Mouse (Mus musculus) liver, postnatal 0 days (tissue): Measurements from ENCODE around the gene Ubr1. TPM values are rescaled to one million over a fixed set of nuclear protein-coding genes. Genes with fewer than 3 reads are reported as not detected.

ENCODE experiments used
- ATAC-seq: fragments of 200-750 bp; cut with Nextera tagmentation; 2 replicates; pipeline ENCODE4 v1.8.0; 2017; ENCODE audit warnings: mild to moderate bottlenecking, moderate library complexity
- DNase-seq: peaks from one replicate; pipeline ENCODE4 v3.0.0-alpha.2; 2016
- H3K27ac ChIP-seq: fragments of 300-500 bp; sonication (generic); 2 replicates; pipeline ENCODE4 v1.5.1; 2014; ENCODE audit warnings: antibody characterized with exemption, moderate library complexity, mild to moderate bottlenecking, low read depth
- H3K27me3 ChIP-seq: fragments of 300-500 bp; sonication (generic); 2 replicates; pipeline ENCODE4 v1.6.1; 2014; ENCODE audit warnings: low read length, control low read depth, mixed read lengths; ENCODE audit not compliant: insufficient read depth
- H3K36me3 ChIP-seq: fragments of 300-500 bp; sonication (generic); replicated peaks from 2 replicates; pipeline ENCODE4 v1.6.1; 2014; ENCODE audit warnings: mild to moderate bottlenecking, control low read depth, low read length, moderate library complexity, mixed read lengths; ENCODE audit not compliant: insufficient read depth
- H3K4me1 ChIP-seq: fragments of 300-500 bp; sonication (generic); 2 replicates; pipeline ENCODE4 v1.6.1; 2014; ENCODE audit warnings: antibody characterized with exemption, mild to moderate bottlenecking, control low read depth; ENCODE audit not compliant: insufficient read depth
- H3K4me2 ChIP-seq: fragments of 300-500 bp; sonication (generic); 2 replicates; pipeline ENCODE4 v1.6.1; 2014; ENCODE audit warnings: low read depth, mild to moderate bottlenecking, low read length, moderate library complexity, mixed read lengths
- H3K4me3 ChIP-seq: fragments of 300-500 bp; sonication (generic); 2 replicates; pipeline ENCODE4 v1.5.1; 2014; ENCODE audit warnings: low read depth, low read length
- H3K9ac ChIP-seq: fragments of 300-500 bp; sonication (generic); replicated peaks from 2 replicates; pipeline ENCODE4 v1.6.1; 2014; ENCODE audit warnings: mild to moderate bottlenecking, moderate library complexity
- H3K9me3 ChIP-seq: fragments of 300-500 bp; sonication (generic); 2 replicates; pipeline ENCODE4 v1.6.1; 2016; ENCODE audit warnings: mild to moderate bottlenecking, control low read depth, low read length, mixed read lengths
- CTCF ChIP-seq: sonication (generic); IDR thresholded peaks from 2 replicates; pipeline ENCODE4 v1.5.1; 2016; ENCODE audit warnings: antibody characterized with exemption, low read depth
- EP300 ChIP-seq: IDR thresholded peaks from 2 replicates; pipeline ENCODE4 v1.6.1; 2016; ENCODE audit warnings: antibody characterized with exemption, low read depth, mild to moderate bottlenecking
- WGBS: fragments of 180-500 bp; shearing (Covaris S2); extraction: QIAGEN DNeasy Blood & Tissue Kit; methylation state at CpG from one replicate; pipeline ENCODE4 v1.1.7; 2014; ENCODE audit not compliant: insufficient replicate concordance; 5-methylcytosine and 5-hydroxymethylcytosine counted together
- polyA plus RNA-seq: library from polyadenylated mRNA; unstranded; fragments of >200 nt; fragmentation: Nextera tagmentation; extraction: Ambion mirVana; gene quantifications from 2 replicates; pipeline ENCODE4 v1.2.1, GENCODE M21; 2015

Gene Ubr1
- polyA plus RNA-seq, 1 experiment from 2014 or later, result 6.6 TPM

DNA sequence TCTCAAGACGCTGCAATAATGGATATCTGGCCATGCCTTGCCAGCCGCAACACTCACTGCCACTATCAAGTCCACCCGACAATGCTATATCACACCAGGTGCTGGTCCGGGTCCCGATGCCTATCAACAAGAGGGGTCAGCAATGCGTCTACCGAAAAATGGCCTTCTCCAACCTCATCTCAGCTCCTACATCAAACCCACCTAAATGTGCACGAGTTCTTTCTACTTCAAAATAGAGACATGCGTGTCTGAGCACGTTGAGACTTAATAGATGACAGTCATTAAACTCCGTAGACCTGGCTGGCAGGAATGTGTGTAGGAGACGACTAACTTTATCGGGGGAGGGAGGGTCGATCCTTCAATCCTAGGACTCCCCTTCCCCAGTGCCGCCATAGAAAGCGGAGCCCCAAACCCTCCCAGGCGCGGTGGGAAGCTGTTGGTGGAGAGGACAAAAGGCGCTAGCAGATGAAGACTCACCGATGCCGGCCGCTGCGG lies 423 bp downstream of the Ubr1 start:
- Histone ChIP-seq H3K9me3 (no peaks in the 10 kb centered on the region), H3K27me3 (no peaks in the 10 kb centered on the region), H3K27ac (peak overlapping the region; percentile 90), H3K36me3 (no peaks in the 10 kb centered on the region), H3K4me2 (peak overlapping the region; percentile 83), H3K4me3 (peak overlapping the region; percentile 93), H3K9ac (peak overlapping the region; percentile 84), H3K4me1 (peaks cover 19% of the 10 kb centered on the region)
- no peak for TF ChIP-seq CTCF
- TF ChIP-seq EP300, result no peak
- DNase-seq (no peak), ATAC-seq (peak; percentile 14; the same call in 1 of the 2 replicates)
- under 1% methylated on average over 23 of the region's 23 CpGs for WGBS

DNA sequence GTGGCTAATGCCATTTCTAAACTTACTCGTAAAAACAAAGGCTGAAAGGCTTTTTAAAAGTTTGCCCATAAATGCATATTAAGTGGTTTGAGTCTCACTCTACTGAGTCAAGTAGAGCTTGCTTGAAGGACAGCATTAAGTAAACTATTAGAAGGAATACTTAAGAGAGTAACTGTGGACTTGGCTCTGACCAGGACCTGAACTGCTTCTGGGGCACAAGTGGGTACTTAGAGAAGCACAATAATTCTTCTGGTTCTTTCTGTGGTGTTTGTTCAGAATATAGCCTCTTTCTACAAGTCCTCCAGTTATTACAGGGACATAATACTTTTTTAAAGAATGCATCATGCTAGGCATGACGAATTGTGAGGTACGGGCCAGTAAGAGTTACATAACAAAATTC lies 5.0 kb downstream of the Ubr1 start:
- ATAC-seq, result no peak
- TF ChIP-seq CTCF (no peak), EP300 (no peak)
- no peak for DNase-seq
- H3K4me2 ChIP-seq, result no peak overlapping the region
- no peaks in the 10 kb centered on the region for H3K27me3 ChIP-seq
- peaks cover 2% of the 10 kb centered on the region; the same call in 1 of the 2 replicates for H3K36me3 ChIP-seq
- H3K4me3 ChIP-seq, result no peak overlapping the region
- H3K9ac ChIP-seq, result no peak overlapping the region
- 94% methylated on average over 3 of the region's 3 CpGs for WGBS
- no peaks in the 10 kb centered on the region for H3K9me3 ChIP-seq
- H3K27ac ChIP-seq, result no peak overlapping the region
- peaks cover 12% of the 10 kb centered on the region for H3K4me1 ChIP-seq

DNA sequence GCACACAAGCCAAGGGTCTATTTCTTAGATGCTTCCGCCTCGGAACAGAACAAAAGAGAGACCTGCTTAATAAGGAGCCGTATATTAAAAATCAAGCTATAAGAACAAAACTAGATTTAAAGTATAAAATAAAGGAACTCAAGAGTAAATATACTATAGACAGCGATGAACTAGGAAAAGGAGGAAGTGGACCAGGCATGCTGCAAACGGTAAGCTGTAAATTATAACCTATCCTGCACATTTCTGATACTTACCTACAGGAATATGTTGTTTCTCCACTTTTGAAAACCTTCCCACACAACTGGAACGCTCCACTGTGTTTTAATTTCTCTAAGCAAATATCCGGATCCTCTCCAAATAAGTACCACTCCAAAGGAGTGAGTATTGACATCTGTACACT lies 7.4 kb downstream of the Ubr1 start:
- H3K4me2 ChIP-seq, result no peak overlapping the region
- H3K27ac ChIP-seq, result no peak overlapping the region
- WGBS, result 79% methylated on average over 7 of the region's 7 CpGs
- H3K36me3 ChIP-seq, result peaks cover 15% of the 10 kb centered on the region
- TF ChIP-seq CTCF (no peak), EP300 (no peak)
- ATAC-seq (no peak), DNase-seq (no peak)
- H3K4me3 ChIP-seq, result no peak overlapping the region
- no peaks in the 10 kb centered on the region for H3K9me3 ChIP-seq
- no peaks in the 10 kb centered on the region for H3K27me3 ChIP-seq
- H3K9ac ChIP-seq, result no peak overlapping the region
- H3K4me1 ChIP-seq, result peaks cover 5% of the 10 kb centered on the region

DNA sequence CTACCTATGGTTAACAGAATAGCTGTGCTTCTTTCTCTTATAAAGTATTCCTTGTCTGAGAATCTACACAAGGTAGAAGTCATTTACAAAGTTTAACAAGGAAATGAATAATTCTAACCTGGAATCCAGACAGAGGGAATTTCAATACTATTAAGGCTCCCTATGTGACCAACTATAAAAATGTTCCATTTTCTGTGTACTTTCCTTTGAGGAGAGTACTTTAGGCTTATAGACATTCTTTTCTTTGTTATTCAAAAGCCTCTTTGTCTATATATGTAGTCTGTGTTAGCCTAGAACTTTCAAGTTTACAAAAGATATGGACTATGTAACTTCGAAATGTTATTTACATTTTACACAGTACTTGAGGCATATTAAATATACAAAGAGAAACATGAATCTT lies 10.3 kb downstream of the Ubr1 start:
- Histone ChIP-seq H3K4me2 (no peak overlapping the region), H3K4me3 (no peak overlapping the region), H3K9me3 (no peaks in the 10 kb centered on the region), H3K36me3 (peaks cover 18% of the 10 kb centered on the region), H3K27ac (no peak overlapping the region), H3K9ac (no peak overlapping the region), H3K4me1 (peaks cover 5% of the 10 kb centered on the region), H3K27me3 (no peaks in the 10 kb centered on the region)
- TF ChIP-seq EP300 (no peak), CTCF (no peak)
- ATAC-seq (no peak), DNase-seq (no peak)
- 90% methylated on average over 1 of the region's 1 CpGs for WGBS

DNA sequence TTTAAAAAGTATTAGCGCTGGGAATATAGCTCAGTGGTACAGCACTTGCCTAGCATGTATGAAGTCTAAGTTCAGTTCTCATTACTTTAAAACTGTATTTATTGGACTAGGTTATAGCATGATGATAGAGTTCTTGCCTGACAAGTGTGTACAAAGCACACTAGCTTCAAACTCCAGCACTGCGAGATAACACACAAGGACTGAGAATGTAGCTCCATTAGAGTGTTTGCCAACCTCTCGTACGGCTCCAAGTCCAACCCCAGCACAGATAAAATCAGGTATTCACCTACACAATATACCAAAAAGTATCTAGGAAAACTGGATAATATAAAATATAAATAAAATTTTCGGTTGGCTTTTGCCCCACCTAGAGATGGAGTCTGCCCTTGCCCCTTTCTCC lies 10.7 kb downstream of the Ubr1 start:
- ATAC-seq (no peak), DNase-seq (no peak)
- Histone ChIP-seq H3K9ac (no peak overlapping the region), H3K27ac (no peak overlapping the region), H3K4me2 (no peak overlapping the region), H3K4me3 (no peak overlapping the region), H3K36me3 (peaks cover 19% of the 10 kb centered on the region), H3K9me3 (no peaks in the 10 kb centered on the region), H3K4me1 (peaks cover 5% of the 10 kb centered on the region), H3K27me3 (no peaks in the 10 kb centered on the region)
- whole genome bisulfite sequencing, result 76% methylated on average over 5 of the region's 5 CpGs
- no peak for TF ChIP-seq CTCF
- TF ChIP-seq EP300, result no peak

DNA sequence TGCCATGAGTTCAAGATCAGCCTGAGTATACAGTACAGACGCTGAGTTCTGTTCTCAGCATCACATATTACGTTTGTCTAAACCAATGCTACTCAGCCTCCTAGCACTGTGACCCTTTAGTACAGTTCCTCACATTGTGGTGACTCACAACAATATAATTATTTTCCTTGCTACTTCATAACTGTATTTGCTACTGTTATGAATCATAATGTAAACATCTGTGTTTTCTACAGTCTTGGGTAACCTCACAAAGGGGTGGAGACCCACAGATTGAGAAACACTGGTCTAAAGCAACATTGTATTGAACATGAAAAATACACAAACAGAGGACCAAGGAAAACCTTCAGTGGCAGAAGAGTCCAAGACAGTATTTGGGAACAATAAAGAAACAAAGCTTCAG lies 11.2 kb downstream of the Ubr1 start:
- WGBS, result 89% methylated on average over 2 of the region's 2 CpGs
- ATAC-seq (peak; percentile 27; the same call in 1 of the 2 replicates), DNase-seq (no peak)
- H3K9ac ChIP-seq, result no peak overlapping the region
- H3K27me3 ChIP-seq, result no peaks in the 10 kb centered on the region
- H3K4me3 ChIP-seq, result no peak overlapping the region
- TF ChIP-seq CTCF, result no peak
- no peak for TF ChIP-seq EP300
- no peak overlapping the region for H3K4me2 ChIP-seq
- H3K4me1 ChIP-seq, result peaks cover 5% of the 10 kb centered on the region
- H3K27ac ChIP-seq, result no peak overlapping the region
- H3K36me3 ChIP-seq, result peaks cover 23% of the 10 kb centered on the region
- H3K9me3 ChIP-seq, result no peaks in the 10 kb centered on the region
